Mouse (Mus musculus) liver (tissue): Measurements from ENCODE around the gene Mdc1.

ENCODE experiments used
- DNase-seq: peaks from one replicate; pipeline ENCODE4 v3.0.0-alpha.2; 2020; ENCODE audit warnings: mixed read lengths

Mdc1 gene

GRCm38 (mm10) chr17:35887725-35888124 lies 46.4 kb downstream of the Mdc1 start:
- no peak for DNase-seq

- peak; percentile 92 for DNase-seq
These were observed 55.7 kb downstream of the Mdc1 start, which contains the start of gene 2310061I04Rik for GRCm38 (mm10) chr17:35896781-35897643. 2310061I04Rik (minus strand) TSS chr17:35897431.

- peak; percentile 45 for DNase-seq
These were observed 56.6 kb downstream of the Mdc1 start for GRCm38 (mm10) chr17:35897644-35898573.

GRCm38 (mm10) chr17:35900636-35901035 lies 59.3 kb downstream of the Mdc1 start:
- DNase-seq = no peak

GRCm38 (mm10) chr17:35903343-35903991 lies 62.2 kb downstream of the Mdc1 start:
- DNase-seq = no peak

GRCm38 (mm10) chr17:35903992-35904355 lies 62.7 kb downstream of the Mdc1 start:
- DNase-seq = no peak

GRCm38 (mm10) chr17:35905587-35905986 lies 64.3 kb downstream of the Mdc1 start:
- DNase-seq = no peak

GRCm38 (mm10) chr17:35907609-35908008 lies 66.3 kb downstream of the Mdc1 start:
- no peak for DNase-seq
